Mouse (Mus musculus) E14TG2a.4 (cell line): Measurements from ENCODE around the gene Zfp598.
A peak's percentile ranks its signal among the peaks of the same experiment; 100 is the strongest.

Experiments used
- H3K27me3 ChIP-seq: 2 replicates; pipeline ENCODE4 v1.6.1; 2014; ENCODE audit warnings: low read length, control low read depth; ENCODE audit not compliant: insufficient read depth
- H3K36me3 ChIP-seq: 2 replicates; pipeline ENCODE4 v1.6.1; 2014; ENCODE audit warnings: low read length, control low read depth; ENCODE audit not compliant: insufficient read depth
- H3K4me1 ChIP-seq: replicated peaks from 2 replicates; pipeline ENCODE4 v1.6.1; 2014; ENCODE audit warnings: low read depth, low read length, control low read depth
- H3K4me3 ChIP-seq: replicated peaks from 2 replicates; pipeline ENCODE4 v1.5.1; 2014; ENCODE audit warnings: mild to moderate bottlenecking, low read length
- H3K9me3 ChIP-seq: 2 replicates; pipeline ENCODE4 v1.6.1; 2014; ENCODE audit warnings: low read length, control low read depth
- CTCF ChIP-seq: conservative IDR thresholded peaks from 2 replicates; pipeline ENCODE4 v1.5.1; 2014; ENCODE audit warnings: low read length
- NANOG ChIP-seq: IDR thresholded peaks from 2 replicates; pipeline ENCODE4 v1.6.1; 2014; ENCODE audit warnings: borderline replicate concordance, low read length, mixed read lengths
- POU5F1 ChIP-seq: IDR thresholded peaks from 2 replicates; pipeline ENCODE4 v1.6.1; 2014; ENCODE audit warnings: low read length, borderline replicate concordance

Gene Zfp598

DNA sequence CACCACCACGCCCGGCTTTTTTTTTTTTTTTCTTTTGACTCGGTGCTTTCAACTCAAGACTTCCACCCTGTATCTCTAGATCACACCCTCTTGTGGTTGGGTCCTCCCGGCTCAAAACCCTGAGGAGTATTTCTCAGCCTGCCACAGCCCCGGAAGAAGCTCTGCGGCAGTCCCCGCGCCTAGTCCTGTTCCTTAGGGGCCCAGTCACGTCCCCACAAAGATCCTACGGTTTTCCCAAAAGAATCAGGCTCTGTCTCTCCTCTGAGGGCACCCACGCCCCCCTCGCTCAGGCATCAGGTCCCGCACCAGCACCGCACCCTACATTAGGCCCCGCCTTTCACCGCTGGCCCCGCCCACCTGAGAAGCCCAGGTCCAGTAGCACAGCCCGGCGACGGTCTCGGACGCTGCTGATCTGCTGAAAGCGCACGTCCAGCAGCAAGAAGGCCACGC lies 17.7 kb downstream of the Zfp598 start:
- peaks cover 49% of the 10 kb centered on the region for H3K4me1 ChIP-seq
- TF ChIP-seq NANOG (no peak), POU5F1 (no peak), CTCF (no peak)
- peak overlapping the region; percentile 69 for H3K4me3 ChIP-seq

DNA sequence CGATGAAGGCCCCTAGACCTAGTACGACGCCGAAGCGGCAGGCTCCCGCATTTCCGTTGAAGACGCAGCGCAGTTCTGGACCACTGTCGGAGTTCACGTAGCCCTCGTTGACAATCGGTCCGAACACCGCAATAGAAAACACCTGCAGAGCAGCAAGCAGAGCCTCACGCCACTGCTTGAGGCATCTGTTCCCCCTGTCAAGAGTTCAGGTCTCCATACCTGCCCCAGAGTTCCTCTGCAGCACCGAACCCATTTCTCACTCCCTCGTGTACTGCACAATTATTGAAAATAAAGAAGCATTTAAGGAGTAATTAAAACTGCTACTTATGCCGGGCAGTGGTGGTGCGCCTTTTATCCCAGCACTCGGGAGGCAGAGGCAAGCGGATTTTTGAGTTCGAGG lies 18.1 kb downstream of the Zfp598 start:
- Histone ChIP-seq H3K27me3 (peaks cover 40% of the 10 kb centered on the region), H3K4me3 (peak overlapping the region; percentile 69), H3K9me3 (no peaks in the 10 kb centered on the region), H3K36me3 (peaks cover 8% of the 10 kb centered on the region), H3K4me1 (peaks cover 53% of the 10 kb centered on the region)
- no peak for TF ChIP-seq CTCF

More for the DNA sequence above, 17.7 kb downstream of the Zfp598 start:
- Histone ChIP-seq H3K9me3 (no peaks in the 10 kb centered on the region), H3K36me3 (peaks cover 7% of the 10 kb centered on the region), H3K27me3 (peaks cover 40% of the 10 kb centered on the region)

DNA sequence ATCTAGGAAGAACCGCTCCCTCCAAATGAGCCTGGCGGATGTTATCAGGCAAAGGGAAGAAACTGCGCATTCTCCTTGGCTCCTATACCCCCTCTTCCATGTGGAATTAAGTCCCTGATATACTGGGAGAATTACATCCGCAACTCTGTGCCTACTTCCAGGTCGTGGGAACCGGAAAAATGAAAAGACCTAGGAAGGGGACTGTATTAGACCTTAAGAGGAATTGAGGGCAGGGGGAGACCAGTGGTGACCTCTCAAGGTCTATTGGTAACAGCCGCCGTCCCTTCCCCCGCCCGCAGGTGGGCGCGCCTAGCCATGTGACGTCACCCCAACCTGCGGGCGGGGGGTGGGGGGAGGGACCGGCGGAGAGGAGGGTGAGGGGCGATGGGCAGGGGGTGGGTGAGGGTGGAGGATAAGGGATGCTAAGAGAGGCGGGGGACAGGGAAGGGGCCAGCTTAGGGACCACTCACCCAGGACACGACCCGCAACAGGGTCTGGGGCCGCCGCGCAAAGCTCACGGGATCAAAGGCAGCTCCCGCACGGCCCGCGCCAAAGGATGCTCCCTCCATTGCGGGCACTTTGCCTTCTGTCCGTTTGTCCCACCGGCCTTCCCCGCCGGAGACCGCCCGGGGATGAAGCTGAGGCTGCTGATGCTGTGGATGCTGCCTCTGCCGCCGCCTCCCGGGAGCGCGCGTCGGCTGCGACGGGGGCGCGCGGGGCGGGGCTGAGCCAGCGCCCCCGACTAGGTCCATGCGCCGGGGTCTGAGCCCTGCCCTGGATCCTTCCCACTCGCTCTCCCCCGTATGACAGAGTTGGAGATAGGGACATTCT lies 20.0 kb downstream of the Zfp598 start, which contains the start of gene Syngr3:
Gene Syngr3 (minus strand): TSS at position 705 of the 831 bp plus-strand sequence.
- Histone ChIP-seq H3K4me3 (peak within 1 kb of the TSS; percentile 87), H3K36me3 (peaks cover 22% of the 10 kb centered on the region), H3K9me3 (no peaks in the 10 kb centered on the region), H3K27me3 (peaks cover 40% of the 10 kb centered on the region), H3K4me1 (peaks cover 67% of the 10 kb centered on the region)
- TF ChIP-seq POU5F1 (no peak), CTCF (no peak), NANOG (no peak)

DNA sequence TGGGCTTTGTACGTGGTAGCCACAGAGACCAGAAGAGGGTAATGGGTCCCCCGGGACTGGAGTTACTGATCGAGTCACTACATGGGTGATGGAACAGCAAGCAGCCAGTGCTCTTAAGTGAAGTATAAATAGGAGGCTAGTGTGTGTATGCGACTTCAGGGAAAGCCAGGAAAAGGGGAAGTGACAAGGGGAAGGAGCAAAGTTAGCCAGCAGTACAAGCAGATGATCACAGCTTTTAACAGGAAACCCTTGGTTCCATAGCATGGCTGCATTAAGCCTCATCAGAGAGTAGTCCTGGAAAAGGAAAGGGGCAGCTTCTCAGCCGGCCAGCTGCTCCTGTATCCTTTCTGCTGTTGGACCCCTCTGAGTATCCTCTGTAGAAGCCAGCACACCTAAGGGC lies 22.9 kb downstream of the Zfp598 start:
- Histone ChIP-seq H3K4me1 (peaks cover 62% of the 10 kb centered on the region), H3K36me3 (peaks cover 26% of the 10 kb centered on the region), H3K27me3 (peaks cover 38% of the 10 kb centered on the region), H3K9me3 (no peaks in the 10 kb centered on the region), H3K4me3 (no peak overlapping the region)
- TF ChIP-seq POU5F1 (no peak), CTCF (no peak), NANOG (no peak)

DNA sequence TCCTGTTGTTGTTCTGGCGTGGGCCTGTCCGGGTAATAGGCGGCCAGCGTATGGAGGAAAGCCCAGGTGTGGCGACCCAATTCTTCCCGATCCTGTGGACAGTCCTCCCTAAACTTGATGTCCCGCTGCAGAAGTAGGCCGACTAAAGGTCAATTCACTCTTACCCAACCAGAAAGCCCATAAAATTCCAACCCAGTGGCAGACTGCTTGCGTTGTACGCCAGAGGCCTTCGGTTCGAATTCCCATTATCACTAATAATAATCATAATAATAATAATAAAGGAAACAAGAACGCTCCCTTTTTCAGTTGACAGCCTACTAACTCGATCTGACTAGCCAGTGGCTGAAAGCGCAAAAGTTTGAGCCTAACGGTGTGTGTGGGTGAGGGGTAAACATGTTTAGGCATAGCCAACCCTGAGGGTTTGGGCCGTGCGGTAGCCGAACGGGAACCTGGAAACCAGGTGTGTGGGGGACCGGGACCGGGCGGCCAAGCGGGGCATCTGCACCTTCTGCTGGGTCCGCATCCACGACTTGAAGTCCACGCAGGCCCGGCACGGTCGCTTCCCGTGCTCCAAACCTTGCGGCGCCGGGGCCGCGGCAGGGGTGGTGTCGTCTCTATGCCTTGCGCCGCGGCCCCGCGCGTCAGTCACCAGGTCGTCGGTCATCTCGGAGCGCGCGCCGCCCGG lies 26.0 kb downstream of the Zfp598 start:
- H3K4me1 ChIP-seq = peaks cover 66% of the 10 kb centered on the region
- H3K27me3 ChIP-seq = peaks cover 8% of the 10 kb centered on the region
- H3K36me3 ChIP-seq = peaks cover 43% of the 10 kb centered on the region
- peak overlapping the region; percentile 95 for H3K4me3 ChIP-seq
- no peaks in the 10 kb centered on the region for H3K9me3 ChIP-seq
- no peak for TF ChIP-seq CTCF
- TF ChIP-seq POU5F1 = no peak
- TF ChIP-seq NANOG = no peak

DNA sequence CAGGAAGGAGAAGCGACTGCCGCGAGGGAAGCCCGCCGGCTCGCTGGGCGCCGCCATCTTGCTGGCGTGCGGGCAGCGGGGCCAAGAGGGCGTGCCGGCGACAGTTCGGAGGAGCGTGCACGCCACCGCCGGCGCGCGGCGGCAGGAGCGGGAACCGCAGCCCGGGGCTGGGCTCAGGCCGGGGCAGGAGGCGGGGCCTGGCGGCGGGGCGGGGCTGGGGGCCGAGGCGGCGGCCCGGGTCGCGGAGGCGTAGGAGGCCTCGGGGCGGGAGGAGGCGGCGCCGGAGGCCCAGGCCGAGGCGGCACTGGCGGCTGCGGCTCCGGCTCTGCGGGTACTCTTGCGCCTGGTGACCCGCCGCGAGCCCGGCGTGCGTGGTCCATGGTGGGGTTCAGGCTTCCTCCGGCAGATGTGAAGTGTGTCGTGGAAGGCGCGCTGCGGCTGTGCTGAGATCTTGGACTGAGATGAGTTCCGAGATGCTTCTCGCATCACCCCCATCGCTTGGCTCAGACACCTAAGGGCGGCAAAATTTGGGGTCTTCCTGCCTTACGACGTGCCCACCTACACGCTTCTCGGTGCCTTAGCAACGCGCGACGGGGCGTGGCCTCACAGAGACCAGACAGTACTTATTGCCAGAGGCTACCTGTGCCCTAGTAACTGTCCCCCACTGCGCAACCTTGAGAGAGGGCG lies 26.7 kb downstream of the Zfp598 start, which contains the start of the genes Gfer and Noxo1:
Gene Gfer (minus strand): TSS at position 146 of the 687 bp plus-strand sequence.
Gene Noxo1 (plus strand): TSS at position 224 of the 687 bp plus-strand sequence.
- H3K36me3 ChIP-seq = peaks cover 50% of the 10 kb centered on the region
- TF ChIP-seq CTCF (no peak), POU5F1 (no peak), NANOG (no peak)
- H3K27me3 ChIP-seq = peaks cover 2% of the 10 kb centered on the region
- H3K4me1 ChIP-seq = peaks cover 66% of the 10 kb centered on the region
- peak within 1 kb of the TSS; percentile 95 for H3K4me3 ChIP-seq
- H3K9me3 ChIP-seq = no peaks in the 10 kb centered on the region

DNA sequence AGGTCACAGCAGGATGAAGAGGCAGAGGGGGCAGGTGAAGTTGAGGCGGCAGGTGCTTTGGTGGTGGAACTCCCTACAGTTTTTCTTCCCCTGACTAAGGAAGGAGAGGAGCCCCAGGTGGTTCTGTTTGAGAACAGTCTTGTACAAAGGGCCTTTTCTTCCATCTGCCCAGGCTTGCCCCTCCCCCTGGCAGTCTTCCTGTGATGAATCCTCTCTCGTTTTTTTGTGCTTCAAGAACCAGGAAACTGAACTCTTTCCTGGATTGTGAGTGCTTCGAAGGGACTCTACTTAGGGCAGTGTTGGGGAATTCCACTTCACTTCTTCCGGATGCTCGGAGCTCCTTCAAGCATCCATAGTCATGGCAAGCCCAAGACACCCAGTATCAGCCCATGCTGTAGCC lies 28.5 kb downstream of the Zfp598 start:
- TF ChIP-seq POU5F1 (no peak), CTCF (no peak), NANOG (no peak)
- Histone ChIP-seq H3K36me3 (peaks cover 57% of the 10 kb centered on the region), H3K27me3 (no peaks in the 10 kb centered on the region), H3K4me3 (peak overlapping the region; percentile 50), H3K4me1 (peaks cover 60% of the 10 kb centered on the region), H3K9me3 (no peaks in the 10 kb centered on the region)

DNA sequence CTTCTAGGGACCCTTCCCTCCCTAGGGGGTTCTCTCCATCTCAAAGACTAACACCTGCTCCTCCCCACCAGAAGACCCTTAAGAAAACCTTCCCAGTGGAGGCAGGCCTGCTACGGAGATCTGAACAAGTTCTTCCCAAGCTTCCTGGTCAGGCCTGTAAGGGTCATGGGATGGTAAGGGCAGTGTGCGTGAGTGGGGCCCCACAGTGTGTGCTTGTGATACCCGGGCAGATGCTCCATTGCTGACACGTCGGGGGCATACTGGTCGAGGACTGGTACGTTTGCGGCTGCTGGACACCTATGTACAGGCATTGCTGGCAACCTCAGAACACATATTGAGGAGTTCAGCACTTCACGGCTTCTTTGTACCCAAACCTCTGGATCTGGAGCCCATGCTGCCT lies 29.2 kb downstream of the Zfp598 start:
- H3K27me3 ChIP-seq = no peaks in the 10 kb centered on the region
- peaks cover 57% of the 10 kb centered on the region for H3K36me3 ChIP-seq
- no peaks in the 10 kb centered on the region for H3K9me3 ChIP-seq
- no peak for TF ChIP-seq CTCF
- no peak for TF ChIP-seq POU5F1
- no peak for TF ChIP-seq NANOG
- H3K4me3 ChIP-seq = peak overlapping the region; percentile 50
- peaks cover 57% of the 10 kb centered on the region for H3K4me1 ChIP-seq
